Mouse (Mus musculus): ENCODE results near the gene Eif4e. TPM values are rescaled to one million over a fixed set of nuclear protein-coding genes. Genes with fewer than 3 reads are reported as not detected.
"Not testable (repeated sequence)": the region's sequence is repeated elsewhere in the genome, so short reads cannot be mapped to it uniquely, and the experiment has no call there.

Eif4e gene
- polyA plus RNA-seq, 1 experiment, result 8.6 TPM

GRCm38 (mm10) chr3:138531479-138532181 lies 5.7 kb downstream of the Eif4e start:
- peaks cover 65% of the 10 kb centered on the region for H3K4me1 ChIP-seq
- no peaks in the 10 kb centered on the region for H3K27me3 ChIP-seq (replicated peaks)
- no peaks in the 10 kb centered on the region for H3K9me3 ChIP-seq
- H3K4me3 ChIP-seq (replicated peaks), result peak overlapping the region; percentile 83
- H3K36me3 ChIP-seq (replicated peaks; ENCODE audit: low read length), result peaks cover 8% of the 10 kb centered on the region
- TF ChIP-seq GATA1 (IDR thresholded peaks at IDR 0.05; ENCODE audit: borderline replicate concordance, low read length) (no peak), FLI1 (IDR thresholded peaks at IDR 0.05; ENCODE audit: low read length) (no peak)

- Histone ChIP-seq H3K27me3 (replicated peaks) (no peaks in the 10 kb centered on the region), H3K36me3 (replicated peaks; ENCODE audit: low read length) (peaks cover 8% of the 10 kb centered on the region), H3K9me3 (no peaks in the 10 kb centered on the region), H3K4me1 (peaks cover 76% of the 10 kb centered on the region), H3K4me3 (replicated peaks) (peak overlapping the region; percentile 50)
- TF ChIP-seq FLI1 (IDR thresholded peaks at IDR 0.05; ENCODE audit: low read length) (no peak), GATA1 (IDR thresholded peaks at IDR 0.05; ENCODE audit: borderline replicate concordance, low read length) (no peak)
These were observed 6.8 kb downstream of the Eif4e start for GRCm38 (mm10) chr3:138532764-138533163.

GRCm38 (mm10) chr3:138536031-138536430 lies 10.1 kb downstream of the Eif4e start:
- Histone ChIP-seq H3K9me3 (no peaks in the 10 kb centered on the region), H3K4me1 (peaks cover 86% of the 10 kb centered on the region), H3K27me3 (replicated peaks) (no peaks in the 10 kb centered on the region), H3K4me3 (replicated peaks) (no peak overlapping the region), H3K36me3 (replicated peaks; ENCODE audit: low read length) (peaks cover 9% of the 10 kb centered on the region)
- TF ChIP-seq FLI1 (IDR thresholded peaks at IDR 0.05; ENCODE audit: low read length), result no peak
- TF ChIP-seq GATA1 (IDR thresholded peaks at IDR 0.05; ENCODE audit: borderline replicate concordance, low read length), result no peak

- no peaks in the 10 kb centered on the region for H3K9me3 ChIP-seq
- H3K36me3 ChIP-seq (replicated peaks; ENCODE audit: low read length), result peaks cover 9% of the 10 kb centered on the region
- peaks cover 93% of the 10 kb centered on the region for H3K4me1 ChIP-seq
- H3K4me3 ChIP-seq (replicated peaks), result no peak overlapping the region
- no peaks in the 10 kb centered on the region for H3K27me3 ChIP-seq (replicated peaks)
- no peak for TF ChIP-seq FLI1 (IDR thresholded peaks at IDR 0.05; ENCODE audit: low read length)
- no peak for TF ChIP-seq GATA1 (IDR thresholded peaks at IDR 0.05; ENCODE audit: borderline replicate concordance, low read length)
These were observed 16.6 kb downstream of the Eif4e start for GRCm38 (mm10) chr3:138542621-138543020.

- Histone ChIP-seq H3K4me1 (peaks cover 78% of the 10 kb centered on the region), H3K9me3 (no peaks in the 10 kb centered on the region), H3K27me3 (replicated peaks) (no peaks in the 10 kb centered on the region), H3K36me3 (replicated peaks; ENCODE audit: low read length) (peaks cover 17% of the 10 kb centered on the region), H3K4me3 (replicated peaks) (no peak overlapping the region)
- TF ChIP-seq FLI1 (IDR thresholded peaks at IDR 0.05; ENCODE audit: low read length) (no peak), GATA1 (IDR thresholded peaks at IDR 0.05; ENCODE audit: borderline replicate concordance, low read length) (no peak)
These were observed 18.1 kb downstream of the Eif4e start for GRCm38 (mm10) chr3:138544117-138544516.

- Histone ChIP-seq H3K4me1 (peaks cover 53% of the 10 kb centered on the region), H3K36me3 (replicated peaks; ENCODE audit: low read length) (peaks cover 39% of the 10 kb centered on the region), H3K9me3 (no peaks in the 10 kb centered on the region), H3K4me3 (replicated peaks) (no peak overlapping the region), H3K27me3 (replicated peaks) (no peaks in the 10 kb centered on the region)
- TF ChIP-seq GATA1 (IDR thresholded peaks at IDR 0.05; ENCODE audit: borderline replicate concordance, low read length), result no peak
- TF ChIP-seq FLI1 (IDR thresholded peaks at IDR 0.05; ENCODE audit: low read length), result no peak
These were observed 20.7 kb downstream of the Eif4e start for GRCm38 (mm10) chr3:138546678-138547077.

GRCm38 (mm10) chr3:138549045-138549444 lies 23.1 kb downstream of the Eif4e start:
- no peak overlapping the region for H3K4me3 ChIP-seq (replicated peaks)

GRCm38 (mm10) chr3:138550336-138551123 lies 24.6 kb downstream of the Eif4e start:
- Histone ChIP-seq H3K9me3 (no peaks in the 10 kb centered on the region), H3K27me3 (replicated peaks) (no peaks in the 10 kb centered on the region), H3K4me1 (peaks cover 16% of the 10 kb centered on the region), H3K4me3 (replicated peaks) (no peak overlapping the region), H3K36me3 (replicated peaks; ENCODE audit: low read length) (peaks cover 71% of the 10 kb centered on the region)
- TF ChIP-seq FLI1 (IDR thresholded peaks at IDR 0.05; ENCODE audit: low read length), result no peak
- TF ChIP-seq GATA1 (IDR thresholded peaks at IDR 0.05; ENCODE audit: borderline replicate concordance, low read length), result no peak

More at GRCm38 (mm10) chr3:138549045-138549444, 23.1 kb downstream of the Eif4e start:
- Histone ChIP-seq H3K4me1 (peaks cover 31% of the 10 kb centered on the region), H3K27me3 (replicated peaks) (no peaks in the 10 kb centered on the region), H3K36me3 (replicated peaks; ENCODE audit: low read length) (peaks cover 61% of the 10 kb centered on the region), H3K9me3 (no peaks in the 10 kb centered on the region)
- TF ChIP-seq FLI1 (IDR thresholded peaks at IDR 0.05; ENCODE audit: low read length) (no peak), GATA1 (IDR thresholded peaks at IDR 0.05; ENCODE audit: borderline replicate concordance, low read length) (no peak)

GRCm38 (mm10) chr3:138555279-138555678 lies 29.3 kb downstream of the Eif4e start:
- not testable (repeated sequence) for H3K4me3 ChIP-seq (replicated peaks); H3K27me3 ChIP-seq (replicated peaks); H3K4me1 ChIP-seq; H3K9me3 ChIP-seq
- peaks cover 86% of the 10 kb centered on the region for H3K36me3 ChIP-seq (replicated peaks; ENCODE audit: low read length)

GRCm38 (mm10) chr3:138558529-138558928 lies 32.5 kb downstream of the Eif4e start:
- Histone ChIP-seq H3K36me3 (replicated peaks; ENCODE audit: low read length) (peaks cover 72% of the 10 kb centered on the region), H3K9me3 (no peaks in the 10 kb centered on the region), H3K4me3 (replicated peaks) (no peak overlapping the region), H3K27me3 (replicated peaks) (no peaks in the 10 kb centered on the region), H3K4me1 (no peaks in the 10 kb centered on the region; the same call in 1 of the 2 replicates)
- TF ChIP-seq GATA1 (IDR thresholded peaks at IDR 0.05; ENCODE audit: borderline replicate concordance, low read length) (no peak), FLI1 (IDR thresholded peaks at IDR 0.05; ENCODE audit: low read length) (no peak)
